Mouse (Mus musculus): ENCODE results near the gene Eef2. TPM values are rescaled to one million over a fixed set of nuclear protein-coding genes. Genes with fewer than 3 reads are reported as not detected.
"Not testable (repeated sequence)": the region's sequence is repeated elsewhere in the genome, so short reads cannot be mapped to it uniquely, and the experiment has no call there.

Gene Eef2
- polyA plus RNA-seq, 1 experiment from 2014 or later, result 270 TPM

DNA sequence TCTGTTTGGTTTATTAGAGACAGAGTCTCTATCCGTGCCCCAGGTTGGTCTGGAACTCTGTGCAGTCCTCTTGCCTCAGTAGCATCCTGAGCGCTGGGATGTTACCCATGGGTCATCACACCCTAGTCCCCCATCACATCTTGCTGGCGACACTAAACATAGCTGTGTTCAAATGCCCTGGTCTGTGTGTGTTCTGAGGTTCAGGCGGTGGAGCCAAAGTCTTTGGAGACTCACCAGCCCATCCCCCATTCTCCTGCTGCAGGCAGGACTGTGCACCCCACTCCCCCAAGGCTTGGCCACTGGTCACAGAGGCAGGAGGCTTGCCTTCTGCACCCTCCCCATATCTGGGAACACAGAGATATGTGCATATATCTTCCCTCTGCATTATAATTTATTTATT is 27.7 kb downstream of the Eef2 start:
- WGBS (ENCODE audit: insufficient replicate concordance), result 64% methylated on average over 4 of the region's 4 CpGs
- Histone ChIP-seq H3K4me1 (replicated peaks) (peaks cover 22% of the 10 kb centered on the region), H3K36me3 (replicated peaks) (no peaks in the 10 kb centered on the region), H3K9ac (no peak overlapping the region), H3K4me3 (replicated peaks) (no peak overlapping the region), H3K9me3 (replicated peaks) (no peaks in the 10 kb centered on the region), H3K27me3 (peaks cover 32% of the 10 kb centered on the region), H3K4me2 (no peak overlapping the region), H3K27ac (replicated peaks) (peak overlapping the region; percentile 14; the same call in 1 of the 2 replicates)
- ATAC-seq (ENCODE audit: insufficient read depth), result no peak

DNA sequence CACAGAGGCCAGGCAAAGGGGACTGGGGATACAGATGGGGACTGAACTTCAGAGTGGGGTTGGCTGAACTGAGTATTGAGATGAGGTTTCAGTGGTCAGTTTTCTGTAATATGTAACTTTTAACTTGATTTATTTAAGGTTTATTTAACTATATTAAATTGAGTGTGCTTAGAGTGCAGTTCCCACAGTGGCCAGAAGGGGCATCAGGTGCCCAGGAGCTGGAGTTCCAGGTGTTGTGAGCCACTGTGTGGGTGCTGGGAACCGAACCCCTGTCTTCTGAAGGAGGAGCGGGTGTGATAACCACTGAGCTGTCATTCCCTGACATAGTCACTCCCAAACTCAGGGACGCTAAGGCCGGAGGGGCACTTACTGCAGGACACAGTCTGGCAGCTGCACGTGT is 33.7 kb downstream of the Eef2 start:
- WGBS (ENCODE audit: insufficient replicate concordance), result 81% methylated on average over 5 of the region's 5 CpGs
- 0 out of 2 replicates have a peak, but pooled peaks cover 23% of the 10 kb centered on the region for H3K27me3 ChIP-seq
- 0 out of 2 replicates have a peak, but pooled peaks cover 6% of the 10 kb centered on the region for H3K9me3 ChIP-seq (replicated peaks)
- no peak overlapping the region for H3K9ac ChIP-seq
- H3K4me1 ChIP-seq (replicated peaks), result no peaks in the 10 kb centered on the region
- no peak overlapping the region for H3K27ac ChIP-seq (replicated peaks)
- H3K4me3 ChIP-seq (replicated peaks), result no peak overlapping the region
- ATAC-seq (ENCODE audit: insufficient read depth), result no peak
- H3K36me3 ChIP-seq (replicated peaks), result no peaks in the 10 kb centered on the region
- H3K4me2 ChIP-seq, result no peak overlapping the region

DNA sequence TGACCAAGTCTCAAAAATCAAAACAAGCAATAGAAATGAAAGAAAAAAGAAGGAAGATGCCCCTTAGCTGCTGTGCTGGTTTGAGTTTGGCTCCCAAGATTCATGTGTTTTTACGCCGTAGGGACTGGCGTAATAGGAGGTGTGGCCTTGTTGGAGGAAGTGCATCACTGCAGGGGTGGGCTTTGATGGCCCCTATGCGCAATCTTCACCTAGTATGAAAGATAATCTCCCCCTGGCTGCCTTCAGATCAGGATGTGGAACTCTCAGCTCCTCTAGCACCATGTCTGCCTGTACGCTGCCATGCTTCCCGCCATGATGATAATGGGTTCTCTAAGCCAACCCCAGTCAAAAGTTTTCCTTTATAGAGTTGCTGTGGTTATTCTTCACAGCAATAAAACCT is 39.8 kb downstream of the Eef2 start:
- H3K4me3 ChIP-seq (replicated peaks), result no peak overlapping the region

DNA sequence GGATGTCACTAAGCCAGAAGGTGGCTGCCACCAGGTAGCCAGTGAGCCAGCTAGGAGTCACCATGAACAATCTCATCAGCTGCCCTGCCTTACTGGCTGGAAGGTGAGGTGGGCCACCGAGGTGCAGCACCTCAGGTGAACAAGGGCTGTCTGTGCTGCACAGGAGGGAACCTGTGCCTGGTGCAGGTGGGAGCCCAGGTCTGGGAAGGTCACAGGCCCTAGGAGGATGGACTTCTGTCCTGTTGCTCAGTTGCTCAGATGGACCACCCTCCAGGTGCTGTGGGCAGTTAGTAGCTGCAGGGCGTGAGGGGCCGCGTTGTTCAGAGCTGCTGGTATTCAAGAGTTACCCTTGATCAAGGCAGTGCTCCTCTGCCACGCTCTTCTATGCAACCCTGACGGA is 40.4 kb downstream of the Eef2 start:
- Histone ChIP-seq H3K27ac (replicated peaks) (no peak overlapping the region), H3K4me2 (no peak overlapping the region), H3K27me3 (peaks cover 14% of the 10 kb centered on the region; the same call in 1 of the 2 replicates), H3K4me3 (replicated peaks) (no peak overlapping the region), H3K9me3 (replicated peaks) (no peaks in the 10 kb centered on the region), H3K36me3 (replicated peaks) (no peaks in the 10 kb centered on the region), H3K4me1 (replicated peaks) (peaks cover 7% of the 10 kb centered on the region), H3K9ac (no peak overlapping the region)
- ATAC-seq (ENCODE audit: insufficient read depth), result no peak
- WGBS (ENCODE audit: insufficient replicate concordance), result 64% methylated on average over 6 of the region's 6 CpGs

More for the DNA sequence above, 39.8 kb downstream of the Eef2 start:
- H3K4me1 ChIP-seq (replicated peaks), result peaks cover 1% of the 10 kb centered on the region; the same call in 1 of the 2 replicates
- no peak for ATAC-seq (ENCODE audit: insufficient read depth)
- H3K9me3 ChIP-seq (replicated peaks), result no peaks in the 10 kb centered on the region
- H3K9ac ChIP-seq, result no peak overlapping the region
- 68% methylated on average over 6 of the region's 6 CpGs for WGBS (ENCODE audit: insufficient replicate concordance)
- H3K27me3 ChIP-seq, result peaks cover 14% of the 10 kb centered on the region; the same call in 1 of the 2 replicates
- H3K36me3 ChIP-seq (replicated peaks), result no peaks in the 10 kb centered on the region
- H3K4me2 ChIP-seq, result no peak overlapping the region
- no peak overlapping the region for H3K27ac ChIP-seq (replicated peaks)

DNA sequence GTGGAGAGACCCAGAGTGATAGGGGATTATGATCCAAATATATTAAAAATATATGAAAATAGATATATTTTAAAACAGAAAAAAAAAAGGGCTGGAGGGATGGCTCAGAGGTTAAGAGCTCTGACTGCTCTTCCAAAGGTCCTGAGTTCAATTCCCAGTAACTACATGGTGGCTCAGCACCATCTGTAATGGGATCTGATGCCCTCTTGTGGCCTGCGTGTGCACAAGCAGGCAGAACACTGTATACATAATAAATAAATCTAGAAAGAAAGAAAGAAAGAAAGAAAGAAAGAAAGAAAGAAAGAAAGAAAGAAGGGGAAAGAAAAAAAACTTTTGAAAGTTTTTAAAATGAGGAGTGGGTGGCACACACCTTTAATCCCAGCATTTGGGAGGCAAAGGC is 40.8 kb downstream of the Eef2 start:
- not testable (repeated sequence) for ATAC-seq (ENCODE audit: insufficient read depth); H3K4me1 ChIP-seq (replicated peaks); H3K36me3 ChIP-seq (replicated peaks); H3K9me3 ChIP-seq (replicated peaks); H3K4me2 ChIP-seq; H3K27ac ChIP-seq (replicated peaks); H3K9ac ChIP-seq; H3K4me3 ChIP-seq (replicated peaks)
- WGBS (ENCODE audit: insufficient replicate concordance), result 3% methylated on average over 1 of the region's 1 CpGs
- peaks cover 14% of the 10 kb centered on the region; the same call in 1 of the 2 replicates for H3K27me3 ChIP-seq

- peaks cover 14% of the 10 kb centered on the region; the same call in 1 of the 2 replicates for H3K27me3 ChIP-seq
- 18% methylated on average over 7 of the region's 7 CpGs for WGBS (ENCODE audit: insufficient replicate concordance)
- H3K4me1 ChIP-seq (replicated peaks), result peaks cover 10% of the 10 kb centered on the region
- ATAC-seq (ENCODE audit: insufficient read depth), result no peak
- H3K9me3 ChIP-seq (replicated peaks), result no peaks in the 10 kb centered on the region
- no peaks in the 10 kb centered on the region for H3K36me3 ChIP-seq (replicated peaks)
- no peak overlapping the region for H3K9ac ChIP-seq
- H3K4me3 ChIP-seq (replicated peaks), result no peak overlapping the region
- H3K4me2 ChIP-seq, result no peak overlapping the region
- no peak overlapping the region for H3K27ac ChIP-seq (replicated peaks)
Measured at GRCm38 (mm10) chr10:81217964-81218363, 41.5 kb downstream of the Eef2 start.

DNA sequence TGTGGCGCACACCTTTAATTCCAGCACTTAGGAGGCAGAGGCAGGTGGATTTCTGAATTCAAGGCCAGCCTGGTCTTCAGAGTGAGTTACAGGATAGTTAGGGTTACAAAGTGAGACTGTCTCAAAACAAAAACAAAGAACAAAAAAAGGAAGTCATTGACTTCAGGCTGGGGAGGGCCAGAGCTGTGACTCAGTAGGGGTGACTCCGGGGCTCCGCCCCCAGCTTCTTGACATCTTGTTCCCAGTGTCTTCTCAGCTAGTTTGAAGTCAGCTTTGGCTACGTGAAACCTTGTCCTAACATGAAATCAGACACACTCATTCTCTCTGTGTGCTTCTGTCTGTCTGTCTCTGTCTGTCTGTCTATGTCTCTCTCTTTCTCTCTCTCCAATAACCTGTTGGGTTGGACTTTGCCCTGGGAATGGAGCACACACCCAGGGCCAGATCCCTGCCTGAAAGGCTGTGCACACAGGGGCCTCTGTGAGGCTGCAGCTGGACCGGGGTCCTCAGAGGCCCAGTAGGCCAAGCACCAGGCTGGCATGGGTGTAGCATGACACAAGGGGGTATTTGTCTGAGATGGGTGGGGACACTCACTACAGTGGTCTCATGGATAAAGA is 45.1 kb downstream of the Eef2 start:
- H3K27me3 ChIP-seq, result peaks cover 13% of the 10 kb centered on the region
- peaks cover 10% of the 10 kb centered on the region for H3K4me1 ChIP-seq (replicated peaks)
- WGBS (ENCODE audit: insufficient replicate concordance), result 61% methylated on average over 5 of the region's 5 CpGs
- no peaks in the 10 kb centered on the region for H3K36me3 ChIP-seq (replicated peaks)
- no peak overlapping the region for H3K27ac ChIP-seq (replicated peaks)
- H3K9ac ChIP-seq, result no peak overlapping the region
- no peak overlapping the region for H3K4me2 ChIP-seq
- H3K9me3 ChIP-seq (replicated peaks), result no peaks in the 10 kb centered on the region
- ATAC-seq (ENCODE audit: insufficient read depth), result no peak
- H3K4me3 ChIP-seq (replicated peaks), result no peak overlapping the region

DNA sequence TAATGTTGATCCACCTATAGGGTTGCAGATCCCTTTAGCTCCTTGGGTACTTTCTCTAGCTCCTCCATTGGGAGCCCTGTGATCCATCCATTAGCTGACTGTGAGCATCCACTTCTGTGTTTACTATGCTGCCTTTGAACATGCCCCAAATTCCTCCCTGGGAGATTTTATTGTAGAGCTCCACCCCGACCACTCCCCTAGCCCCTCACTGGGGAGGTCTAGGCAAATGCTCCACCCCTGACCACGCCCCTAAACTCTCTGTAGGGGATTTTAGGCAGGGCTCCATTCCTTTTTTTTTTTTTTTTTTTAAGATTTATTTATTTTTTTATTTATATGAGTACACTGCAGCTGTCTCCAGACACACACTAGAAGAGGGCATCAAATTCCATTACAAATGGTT is 47.3 kb downstream of the Eef2 start:
- not testable (repeated sequence) for H3K4me2 ChIP-seq; ATAC-seq (ENCODE audit: insufficient read depth); H3K27ac ChIP-seq (replicated peaks); H3K9ac ChIP-seq; H3K4me1 ChIP-seq (replicated peaks); H3K9me3 ChIP-seq (replicated peaks); H3K36me3 ChIP-seq (replicated peaks); H3K4me3 ChIP-seq (replicated peaks)
- 29% methylated on average over 2 of the region's 2 CpGs for WGBS (ENCODE audit: insufficient replicate concordance)
- H3K27me3 ChIP-seq, result peaks cover 17% of the 10 kb centered on the region

DNA sequence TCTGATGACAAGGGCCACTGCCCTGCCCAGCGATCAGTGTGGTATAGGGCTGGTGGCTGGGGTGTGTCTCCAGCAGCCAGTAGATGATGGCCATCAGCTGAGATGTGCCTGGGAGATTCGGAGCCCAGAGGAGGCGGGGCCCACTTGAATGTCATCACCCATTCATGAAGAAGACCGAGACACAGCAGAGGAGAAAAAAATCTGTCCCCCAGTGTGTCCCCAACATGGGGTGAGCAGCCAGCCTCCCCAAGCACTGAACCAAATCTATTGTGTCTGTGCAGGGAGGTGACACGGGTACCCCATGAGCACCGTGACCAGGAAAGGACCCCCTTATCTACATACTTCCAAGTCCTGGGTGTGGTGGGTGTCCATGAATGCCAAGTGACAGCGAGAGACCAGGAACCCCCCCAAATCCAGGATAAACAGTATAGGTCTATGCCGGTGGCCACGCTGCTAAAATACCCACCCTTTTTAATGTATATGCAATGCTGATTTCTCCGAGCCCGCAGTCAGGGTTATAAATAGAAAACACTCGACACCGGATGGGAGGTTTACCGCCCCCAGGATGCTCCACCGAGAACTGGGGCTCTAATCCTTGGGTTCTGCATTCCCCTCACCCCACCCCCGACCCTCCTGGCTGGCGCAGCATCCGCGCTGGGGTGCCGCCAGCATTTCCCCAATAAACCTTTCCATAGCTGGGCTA is 53.5 kb downstream of the Eef2 start:
- Histone ChIP-seq H3K27me3 (peaks cover 55% of the 10 kb centered on the region), H3K36me3 (replicated peaks) (no peaks in the 10 kb centered on the region), H3K27ac (replicated peaks) (no peak overlapping the region), H3K9me3 (replicated peaks) (no peaks in the 10 kb centered on the region), H3K4me2 (no peak overlapping the region), H3K4me1 (replicated peaks) (peaks cover 18% of the 10 kb centered on the region), H3K9ac (no peak overlapping the region), H3K4me3 (replicated peaks) (no peak overlapping the region)
- no peak for ATAC-seq (ENCODE audit: insufficient read depth)
- WGBS (ENCODE audit: insufficient replicate concordance), result 10% methylated on average over 20 of the region's 20 CpGs

- no peak for ATAC-seq (ENCODE audit: insufficient read depth)
- H3K4me2 ChIP-seq, result no peak within 1 kb of the TSS
- H3K9ac ChIP-seq, result no peak within 1 kb of the TSS
- peaks cover 60% of the 10 kb centered on the region for H3K27me3 ChIP-seq
- no peak within 1 kb of the TSS for H3K27ac ChIP-seq (replicated peaks)
- no peaks in the 10 kb centered on the region for H3K9me3 ChIP-seq (replicated peaks)
- H3K36me3 ChIP-seq (replicated peaks), result no peaks in the 10 kb centered on the region
- no peak within 1 kb of the TSS for H3K4me3 ChIP-seq (replicated peaks)
- 12% methylated on average over 27 of the region's 27 CpGs for WGBS (ENCODE audit: insufficient replicate concordance)
- peaks cover 18% of the 10 kb centered on the region for H3K4me1 ChIP-seq (replicated peaks)
Measured at GRCm38 (mm10) chr10:81230438-81231332, 54.3 kb downstream of the Eef2 start, which contains the start of gene Atcay. Gene Atcay (minus strand): TSS chr10:81230833.

DNA sequence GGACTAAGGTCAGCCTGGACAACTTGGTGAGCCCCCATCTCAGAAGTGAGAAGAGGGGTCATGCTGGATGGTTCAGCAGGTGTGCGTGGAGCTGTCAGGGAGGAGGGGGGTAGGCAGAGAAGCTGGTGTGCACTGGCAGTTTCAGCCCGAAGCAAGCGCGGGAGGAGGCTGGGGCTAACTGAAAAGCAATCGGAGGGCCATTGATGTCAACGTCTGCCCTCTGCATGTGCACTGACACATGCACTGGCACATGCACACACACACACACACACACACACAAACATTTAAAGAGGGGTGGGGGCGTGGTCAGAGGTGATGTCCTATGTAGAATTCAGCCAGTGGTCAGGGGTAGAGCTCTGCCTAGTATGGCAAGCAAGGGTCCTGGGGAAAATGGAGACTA is 55.0 kb downstream of the Eef2 start:
- Histone ChIP-seq H3K9ac (no peak overlapping the region), H3K27me3 (peaks cover 63% of the 10 kb centered on the region)
- ATAC-seq (ENCODE audit: insufficient read depth), result no peak

More for the DNA sequence above, 55.0 kb downstream of the Eef2 start:
- WGBS (ENCODE audit: insufficient replicate concordance), result 37% methylated on average over 7 of the region's 7 CpGs
- H3K36me3 ChIP-seq (replicated peaks), result no peaks in the 10 kb centered on the region
- H3K27ac ChIP-seq (replicated peaks), result no peak overlapping the region
- H3K4me1 ChIP-seq (replicated peaks), result peaks cover 18% of the 10 kb centered on the region
- H3K9me3 ChIP-seq (replicated peaks), result no peaks in the 10 kb centered on the region
- no peak overlapping the region for H3K4me2 ChIP-seq
- no peak overlapping the region for H3K4me3 ChIP-seq (replicated peaks)

Measured in liver, embryonic 15.5 days (tissue).